Mouse (Mus musculus) natural killer cell, adult 2 months (primary cell): ENCODE measurements around the gene Ank2.

ENCODE experiments used
- DNase-seq, 2 experiments: peaks; one replicate each; pipeline ENCODE4 v3.0.0; 2022; ENCODE audit warnings: low spot score in 2 of 2

Gene Ank2

DNA sequence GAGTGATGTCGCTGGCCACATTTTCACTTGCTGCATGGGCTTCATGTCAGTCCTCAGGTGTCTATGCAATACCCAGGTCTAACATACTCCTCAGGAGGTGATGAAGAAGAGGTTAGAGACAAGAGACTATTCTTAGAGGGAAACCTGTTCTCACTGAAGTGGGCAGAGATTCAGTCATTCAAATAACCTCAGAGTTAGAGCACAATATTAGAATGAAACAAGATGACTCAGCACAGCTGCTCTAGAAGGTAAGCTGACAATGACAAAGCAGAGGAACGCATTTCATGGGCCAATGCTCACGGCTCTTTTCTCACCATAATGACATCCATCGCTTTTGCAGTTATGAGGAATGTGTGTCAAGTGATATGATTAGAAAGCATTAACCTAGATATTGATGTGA lies 475.2 kb downstream of the Ank2 start:
- no peak for DNase-seq

GRCm38 (mm10) chr3:127020167-127020566 lies 479.0 kb downstream of the Ank2 start:
- DNase-seq: no peak

- DNase-seq: no peak
Measured at GRCm38 (mm10) chr3:127019728-127020127, 479.4 kb downstream of the Ank2 start.

DNA sequence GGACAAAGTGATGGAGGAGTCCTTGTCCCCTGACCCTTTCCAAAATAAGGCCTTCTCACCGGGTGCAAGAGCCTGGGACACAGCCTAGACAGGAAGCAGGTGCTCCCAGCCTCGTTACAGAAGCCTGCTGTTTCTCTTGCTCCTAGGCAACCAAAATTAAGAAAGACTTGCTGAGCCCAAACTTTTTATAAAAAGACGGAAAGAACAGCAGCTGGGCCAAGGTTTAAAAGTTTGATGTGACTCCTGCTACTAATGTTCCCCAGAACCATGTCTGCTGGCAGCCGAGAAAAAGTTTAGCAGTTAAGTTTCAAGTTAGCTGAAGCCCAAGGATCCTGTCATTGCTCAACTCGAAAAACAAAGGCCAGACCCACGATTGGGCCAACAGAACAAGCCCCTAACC lies 480.0 kb downstream of the Ank2 start:
- no peak for DNase-seq

DNA sequence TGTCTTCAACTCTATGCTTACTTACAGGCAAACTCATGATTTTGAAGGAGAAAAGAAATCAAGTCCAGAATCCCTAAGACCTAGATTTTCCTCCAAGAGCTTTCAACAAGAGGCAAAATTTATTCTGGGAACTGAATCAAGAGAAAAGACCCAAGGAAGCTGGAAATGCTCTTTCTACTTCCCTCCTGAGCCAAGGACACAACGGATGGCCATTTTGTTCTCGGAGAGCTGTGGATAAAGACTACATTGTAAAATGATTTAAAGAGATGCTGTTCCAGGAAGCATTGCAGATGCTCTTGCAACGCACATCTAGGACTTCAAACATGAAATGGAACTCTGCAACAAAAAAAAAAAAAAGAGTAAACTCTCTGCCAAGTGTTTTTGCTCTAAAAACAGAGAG lies 481.6 kb downstream of the Ank2 start:
- no peak for DNase-seq

DNA sequence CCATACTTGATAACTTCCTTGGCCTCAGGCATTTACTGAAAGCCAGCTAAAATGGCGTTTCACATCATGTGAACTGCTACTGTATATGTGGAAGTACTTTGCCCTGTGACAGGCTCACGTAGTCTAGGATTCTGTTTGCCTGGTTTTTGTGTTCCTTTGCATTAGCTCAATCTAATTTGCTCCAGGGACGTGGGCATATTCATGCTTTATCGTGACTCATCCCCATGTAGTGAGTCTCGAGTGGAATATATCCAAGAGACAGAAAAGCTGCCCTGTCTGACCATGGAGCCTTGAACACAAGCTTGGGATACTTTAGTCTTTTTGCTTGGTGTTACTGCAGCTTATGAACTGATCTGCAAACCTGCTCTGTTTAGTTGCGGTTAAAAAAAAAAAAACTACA lies 483.6 kb downstream of the Ank2 start:
- no peak for DNase-seq

GRCm38 (mm10) chr3:127015175-127015574 lies 484.0 kb downstream of the Ank2 start:
- DNase-seq: no peak

- no peak for DNase-seq
Measured at GRCm38 (mm10) chr3:127013976-127014375, 485.2 kb downstream of the Ank2 start.

DNA sequence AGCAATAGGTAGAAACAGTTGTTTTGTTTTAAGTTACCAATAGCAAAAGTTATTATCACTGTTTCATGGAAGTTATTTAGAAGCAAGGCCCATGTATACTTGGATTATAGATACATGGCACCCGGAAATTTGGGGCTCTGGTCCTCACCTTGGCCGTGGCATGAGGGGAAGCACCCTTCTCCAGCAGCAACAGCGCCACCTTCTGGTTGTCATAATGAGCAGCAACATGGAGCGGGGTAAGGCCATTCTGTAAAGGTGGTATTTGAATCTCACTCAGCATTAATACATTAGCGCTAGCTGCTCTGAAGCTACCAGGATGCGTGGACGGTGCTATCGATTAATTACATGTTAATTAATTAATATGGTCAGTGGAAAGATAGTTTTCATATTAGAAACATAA lies 486.6 kb downstream of the Ank2 start:
- peak in 1 of 2 experiments; percentile 8 for DNase-seq

DNA sequence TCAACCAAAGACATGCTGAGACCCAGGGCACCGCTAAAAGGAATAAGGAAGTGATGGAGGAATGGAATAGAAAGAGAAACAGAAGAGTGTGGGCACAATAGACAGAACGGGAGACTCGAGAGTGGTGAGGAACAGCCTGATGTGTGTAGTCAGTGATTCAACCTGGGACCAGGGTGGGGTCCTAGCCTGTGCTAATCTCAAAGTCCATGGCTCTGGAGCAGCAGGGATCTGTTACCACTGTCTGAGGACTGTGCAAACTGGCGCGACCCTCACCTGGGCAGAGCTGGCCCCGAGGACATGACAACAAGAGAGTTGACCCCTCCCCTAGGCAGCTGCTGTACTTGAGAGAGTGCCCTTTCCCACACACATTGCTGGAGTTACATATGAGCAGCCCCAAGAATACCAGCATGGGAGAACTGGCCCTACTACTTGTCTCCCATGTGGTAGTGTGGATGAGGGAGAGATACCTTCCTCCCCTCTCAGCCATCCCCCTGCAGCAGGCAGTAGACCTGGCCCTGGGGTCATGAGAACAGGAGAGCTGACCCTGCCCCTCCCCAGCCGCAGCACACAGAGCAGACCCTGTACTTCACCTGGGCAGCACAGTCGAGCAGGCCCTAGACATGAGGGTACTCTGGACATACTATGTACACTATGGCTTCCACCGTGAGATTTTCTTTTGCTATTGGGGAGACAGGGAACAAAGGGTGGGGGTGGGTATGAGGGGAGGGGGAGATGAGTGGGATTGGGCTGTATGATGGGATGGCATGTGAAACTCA lies 493.1 kb downstream of the Ank2 start:
- DNase-seq: no peak

GRCm38 (mm10) chr3:127004860-127005633 lies 494.1 kb downstream of the Ank2 start:
- no peak for DNase-seq

DNA sequence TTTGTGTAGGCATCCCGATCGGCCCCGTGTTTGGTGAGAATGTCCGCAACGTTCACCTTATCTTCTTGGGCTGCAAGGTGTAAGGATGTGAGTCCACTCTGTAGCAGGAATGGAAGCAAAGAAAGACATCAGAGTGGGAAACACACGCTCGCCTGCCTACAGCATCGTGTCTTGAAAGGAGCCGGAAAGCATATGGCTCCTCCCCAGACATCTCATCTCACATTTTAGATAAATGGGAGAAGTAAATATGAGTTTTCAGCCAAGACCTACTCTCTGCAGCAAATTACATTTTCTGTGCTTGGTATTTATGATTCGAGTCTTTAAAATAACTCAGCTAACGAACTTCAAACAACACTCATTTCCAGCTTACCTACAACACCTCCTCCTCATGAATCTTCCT lies 495.2 kb downstream of the Ank2 start:
- no peak for DNase-seq

DNA sequence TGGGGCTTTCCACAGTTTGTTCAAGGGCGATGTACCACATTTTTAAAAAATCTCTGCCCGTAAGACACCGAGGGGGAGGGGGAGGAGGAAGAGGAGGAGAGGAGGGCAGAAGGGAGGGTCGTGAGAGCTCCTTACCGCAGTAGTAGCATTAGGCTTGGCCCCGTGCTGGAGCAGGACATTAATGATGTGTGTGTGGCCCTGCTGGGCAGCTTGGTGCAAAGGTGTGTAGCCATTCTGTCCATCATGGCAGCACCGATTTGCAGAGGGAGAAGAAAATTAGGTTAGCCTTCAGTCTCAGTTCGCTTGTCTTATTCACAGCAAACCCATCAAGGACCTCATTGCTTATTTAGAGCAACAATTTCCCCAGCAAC lies 500.4 kb downstream of the Ank2 start:
- DNase-seq: no peak

DNA sequence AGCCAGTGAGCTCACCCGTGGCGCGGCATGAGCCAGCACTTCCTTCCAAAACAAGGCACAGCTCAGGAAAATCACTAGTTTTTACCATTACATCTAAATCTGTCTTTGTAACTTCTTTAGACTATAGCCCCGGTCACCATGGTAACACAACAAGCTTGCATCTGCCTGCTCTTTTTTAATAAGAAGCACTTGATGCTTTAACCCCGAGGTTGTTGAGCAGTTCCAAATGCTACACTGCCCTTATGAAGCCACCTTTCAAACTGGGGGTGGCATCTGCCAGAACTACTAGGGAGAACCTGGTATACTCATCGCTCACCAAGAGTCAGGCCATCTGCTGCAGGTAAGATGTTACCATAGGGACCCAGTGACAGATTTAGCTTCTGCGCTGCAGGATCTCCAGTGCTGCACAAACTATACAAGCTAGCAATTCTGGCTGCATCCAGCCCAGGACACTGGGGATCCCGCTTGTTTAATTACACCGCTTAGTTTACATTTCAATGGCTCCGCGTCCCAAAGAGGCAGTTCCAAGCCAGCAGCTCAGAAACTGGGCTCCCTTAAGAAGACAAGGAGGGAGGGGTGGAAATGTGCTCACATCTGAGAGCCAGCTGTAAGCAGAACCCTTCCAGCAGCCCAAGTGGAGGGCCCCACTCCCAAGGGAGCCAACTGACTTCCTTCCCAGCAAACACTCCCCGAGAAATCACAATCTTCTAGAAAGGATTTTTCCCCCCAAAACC lies 501.0 kb downstream of the Ank2 start:
- no peak for DNase-seq

DNA sequence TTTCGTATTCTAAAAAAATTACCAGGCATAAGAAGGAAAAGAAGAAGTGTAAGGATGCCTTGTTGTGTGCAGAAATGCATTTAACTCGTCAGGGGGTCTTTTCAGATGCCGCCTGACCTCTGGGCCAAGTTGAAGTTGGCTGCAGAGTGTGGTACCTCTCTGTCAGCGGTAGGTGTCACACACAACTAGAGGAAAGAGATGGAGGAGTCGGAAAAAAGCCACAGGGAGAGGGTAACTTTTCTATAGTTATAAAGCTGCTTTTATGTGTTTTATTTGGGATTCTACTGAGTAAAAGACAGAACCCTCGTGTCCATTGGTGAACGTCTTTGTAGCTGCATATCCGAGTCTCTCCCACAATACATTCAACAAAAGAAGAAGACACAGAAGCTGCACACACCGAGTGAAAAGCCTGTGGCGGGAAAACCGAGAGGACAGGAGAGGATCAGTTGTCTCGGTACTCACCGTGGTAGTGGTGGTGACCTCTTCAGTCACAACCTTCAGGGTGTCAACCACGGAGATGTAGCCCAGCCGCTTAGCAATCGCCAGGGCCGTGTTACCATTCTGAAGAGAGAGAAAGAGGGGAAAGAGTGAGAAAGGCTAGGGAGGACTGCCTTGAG lies 501.7 kb downstream of the Ank2 start:
- DNase-seq: no peak

DNA sequence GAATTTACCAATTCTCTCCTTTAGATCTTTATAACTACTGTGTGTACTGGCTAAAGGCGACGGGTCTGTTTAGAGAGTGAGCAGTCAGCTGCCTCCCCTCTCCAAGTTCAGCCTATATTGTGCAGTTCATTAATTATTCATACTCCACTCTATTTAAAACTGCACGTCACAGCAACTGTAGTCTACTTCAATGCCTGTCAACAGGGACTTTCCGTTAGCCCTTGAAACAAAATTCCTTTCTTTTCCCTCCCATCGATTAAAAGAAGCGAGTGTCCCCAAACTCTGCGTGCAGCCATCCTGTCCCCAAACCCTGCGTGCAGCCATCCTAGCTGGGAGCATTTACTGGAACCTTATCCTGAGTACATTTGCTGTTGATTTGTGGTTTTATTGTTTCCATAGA lies 502.4 kb downstream of the Ank2 start:
- no peak for DNase-seq

GRCm38 (mm10) chr3:126995970-126996369 lies 503.2 kb downstream of the Ank2 start:
- no peak for DNase-seq

GRCm38 (mm10) chr3:126994149-126994548 lies 505.0 kb downstream of the Ank2 start:
- DNase-seq: no peak

- DNase-seq: no peak
Measured at GRCm38 (mm10) chr3:126989936-126990335, 509.2 kb downstream of the Ank2 start.

DNA sequence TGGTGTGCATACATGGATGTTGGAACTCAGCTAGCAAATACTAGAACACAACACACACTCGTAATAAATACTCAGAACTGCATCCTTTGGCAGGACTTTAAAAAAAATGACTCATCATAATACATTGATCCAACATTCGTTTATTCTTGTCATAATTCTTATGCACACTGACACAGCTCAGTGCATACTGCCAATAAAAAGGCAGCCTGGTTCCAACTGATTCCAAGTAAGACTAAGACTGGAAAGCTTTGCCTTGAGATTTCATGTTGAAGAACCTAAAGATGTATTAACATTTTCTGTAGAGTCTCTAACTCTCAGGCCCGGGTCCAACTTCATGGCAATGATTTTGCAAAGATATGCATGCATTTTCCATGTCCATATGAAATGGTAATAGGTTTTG lies 512.5 kb downstream of the Ank2 start:
- DNase-seq: no peak

GRCm38 (mm10) chr3:126982814-126983213 lies 516.3 kb downstream of the Ank2 start:
- no peak for DNase-seq

- DNase-seq: no peak
Measured at GRCm38 (mm10) chr3:126981163-126981562, 518.0 kb downstream of the Ank2 start.
